In genomic region chr4:120064696-120065095, GRCm38 (mm10) we compare ENCODE assay signal across 29 mouse cellular contexts. TPM values are rescaled to one million over a fixed set of nuclear protein-coding genes. Genes with fewer than 3 reads are reported as not detected.
"Had no signal": no experiment of that assay in that cellular context is flagged by ENCODE, and none has a peak within 500 bp of the region (broad histone marks: within the 10 kb centered on the region; RNA-seq: fewer than 3 reads in every experiment).

Gene AL607142.1, plus strand, starts transcription at chr4:120064996.

- H3K36me3 ChIP-seq: liver, embryonic 15.5 days; lung, embryonic 15.5 days; midbrain, embryonic 12.5 days; midbrain, embryonic 15.5 days; neural tube, embryonic 13.5 days; neural tube, embryonic 15.5 days had no signal

- H3K9me3 ChIP-seq: liver, embryonic 15.5 days; lung, embryonic 15.5 days; megakaryocyte, embryonic 14.5 days; midbrain, embryonic 12.5 days; midbrain, embryonic 15.5 days; neural tube, embryonic 13.5 days; neural tube, embryonic 15.5 days had no signal

- H3K4me2 ChIP-seq: liver, embryonic 15.5 days; lung, embryonic 15.5 days; midbrain, embryonic 12.5 days; midbrain, embryonic 15.5 days; neural tube, embryonic 13.5 days; neural tube, embryonic 15.5 days had no signal

- H3K4me1 ChIP-seq: liver, embryonic 15.5 days; lung, embryonic 15.5 days; megakaryocyte, embryonic 14.5 days; midbrain, embryonic 12.5 days; midbrain, embryonic 15.5 days had no signal

- DNase-seq: liver, postnatal 0 days; lung, adult 2 months; lung, postnatal 14 days; lung, postnatal 36 days; retina, postnatal 1 day; right cerebral cortex, adult 18-20 months; right cerebral cortex, postnatal 25 days; right cerebral cortex, postnatal 4 days; spleen, adult 18-20 months; thymus, adult 18-20 months; thymus, postnatal 14 days; thymus, postnatal 36 days had no signal

- H3K4me3 ChIP-seq: liver, embryonic 15.5 days; lung, embryonic 15.5 days; megakaryocyte, embryonic 14.5 days; midbrain, embryonic 12.5 days; midbrain, embryonic 15.5 days; neural tube, embryonic 13.5 days; neural tube, embryonic 15.5 days had no signal

- H3K27ac ChIP-seq: liver, embryonic 15.5 days; lung, embryonic 15.5 days; macrophage; midbrain, embryonic 12.5 days; midbrain, embryonic 15.5 days; neural tube, embryonic 13.5 days; neural tube, embryonic 15.5 days had no signal

- H3K27me3 ChIP-seq: liver, embryonic 15.5 days; lung, embryonic 15.5 days; midbrain, embryonic 12.5 days; midbrain, embryonic 15.5 days; neural tube, embryonic 13.5 days; neural tube, embryonic 15.5 days had no signal

RNA-seq across cellular contexts. Expression of gene AL607142.1, which starts in this region (rescaled TPM):
- total RNA-seq: megakaryocyte progenitor cell, adult 5-6 weeks; midbrain, postnatal 0 days; monocyte, adult 5-6 weeks had no signal
- polyA plus RNA-seq: liver, embryonic 15.5 days; liver, postnatal 0 days; lung, adult 2 months; lung, embryonic 15.5 days; lung, postnatal 0 days; macrophage; midbrain, embryonic 12.5 days; midbrain, embryonic 15.5 days; midbrain, postnatal 0 days; neural tube, embryonic 11.5 days; neural tube, embryonic 13.5 days; neural tube, embryonic 15.5 days; small intestine, adult 2 months; stomach, embryonic 14.5 days; stomach, embryonic 16.5 days; thymus, postnatal 0 days had no signal
